Mouse (Mus musculus) heart, postnatal 0 days (tissue): ENCODE measurements around the gene Cacnb1. TPM values are rescaled to one million over a fixed set of nuclear protein-coding genes. Genes with fewer than 3 reads are reported as not detected.
A peak's percentile ranks its signal among the peaks of the same experiment; 100 is the strongest.

ENCODE experiments used
- ATAC-seq: fragments of 200-750 bp; cut with Nextera tagmentation; 2 replicates; pipeline ENCODE4 v1.8.0; 2017; ENCODE audit warnings: low read depth, moderate number of reproducible peaks, moderate library complexity; ENCODE audit not compliant: insufficient read depth
- DNase-seq: peaks from one replicate; pipeline ENCODE4 v3.0.0-alpha.2; 2016; ENCODE audit warnings: low spot score
- H3K27ac ChIP-seq: fragments of 300-500 bp; sonication (generic); 2 replicates; pipeline ENCODE4 v1.5.1; 2014; ENCODE audit warnings: low read depth, mild to moderate bottlenecking
- H3K27me3 ChIP-seq: fragments of 300-500 bp; sonication (generic); 2 replicates; pipeline ENCODE4 v1.6.1; 2014; ENCODE audit warnings: low read length, mixed read lengths; ENCODE audit not compliant: control insufficient read depth, insufficient read depth
- H3K36me3 ChIP-seq: fragments of 300-500 bp; sonication (generic); replicated peaks from 2 replicates; pipeline ENCODE4 v1.6.1; 2014; ENCODE audit warnings: low read length, mixed read lengths; ENCODE audit not compliant: control insufficient read depth, insufficient read depth
- H3K4me1 ChIP-seq: fragments of 300-500 bp; sonication (generic); 2 replicates; pipeline ENCODE4 v1.6.1; 2014; ENCODE audit warnings: antibody characterized with exemption; ENCODE audit not compliant: control insufficient read depth, insufficient read depth
- H3K4me2 ChIP-seq: fragments of 300-500 bp; sonication (generic); 2 replicates; pipeline ENCODE4 v1.6.1; 2014; ENCODE audit warnings: low read depth, mild to moderate bottlenecking, low read length, moderate library complexity
- H3K4me3 ChIP-seq: fragments of 300-500 bp; sonication (generic); 2 replicates; pipeline ENCODE4 v1.5.1; 2014; ENCODE audit warnings: low read depth, low read length
- H3K9ac ChIP-seq: fragments of 300-500 bp; sonication (generic); replicated peaks from 2 replicates; pipeline ENCODE4 v1.6.1; 2014; ENCODE audit warnings: low read depth, low read length, mixed read lengths
- H3K9me3 ChIP-seq: fragments of 300-500 bp; sonication (generic); replicated peaks from 2 replicates; pipeline ENCODE4 v1.6.1; 2016; ENCODE audit warnings: low read length; ENCODE audit not compliant: control insufficient read depth
- CTCF ChIP-seq: IDR thresholded peaks from 2 replicates; pipeline ENCODE4 v1.5.1; 2016; ENCODE audit warnings: antibody characterized with exemption, control low read depth, low read depth
- EP300 ChIP-seq: IDR thresholded peaks from 2 replicates; pipeline ENCODE4 v1.6.1; 2016; ENCODE audit warnings: antibody characterized with exemption, low read depth
- WGBS: fragments of 180-500 bp; shearing (Covaris S2); extraction: QIAGEN DNeasy Blood & Tissue Kit; methylation state at CpG from one replicate; pipeline ENCODE4 v1.1.7; 2014; 5-methylcytosine and 5-hydroxymethylcytosine counted together
- polyA plus RNA-seq: library from polyadenylated mRNA; unstranded; fragments of >200 nt; fragmentation: Nextera tagmentation; extraction: Ambion mirVana; gene quantifications from 2 replicates; pipeline ENCODE4 v1.2.1, GENCODE M21; 2015
- total RNA-seq: library from RNA; depleted of rRNA; stranded (reverse); fragments of >200 nt; gene quantifications from 2 replicates; pipeline ENCODE4 v1.2.3, GENCODE M21; 2014; ENCODE audit warnings: low replicate concordance

Gene Cacnb1
- total and polyA plus RNA-seq, 2 experiments from 2014 or later = 5.2 to 5.5 TPM

GRCm38 (mm10) chr11:98019883-98020610 is 2.8 kb downstream of the Cacnb1 start:
- Histone ChIP-seq H3K4me3 (no peak overlapping the region), H3K36me3 (0 out of 2 replicates have a peak, but pooled peaks cover 4% of the 10 kb centered on the region), H3K27me3 (no peaks in the 10 kb centered on the region), H3K9ac (no peak overlapping the region), H3K27ac (no peak overlapping the region), H3K9me3 (no peaks in the 10 kb centered on the region), H3K4me1 (peaks cover 13% of the 10 kb centered on the region), H3K4me2 (no peak overlapping the region)
- 58% methylated on average over 8 of the region's 8 CpGs for WGBS
- ATAC-seq (no peak), DNase-seq (no peak)
- no peak for TF ChIP-seq CTCF
- no peak for TF ChIP-seq EP300

DNA sequence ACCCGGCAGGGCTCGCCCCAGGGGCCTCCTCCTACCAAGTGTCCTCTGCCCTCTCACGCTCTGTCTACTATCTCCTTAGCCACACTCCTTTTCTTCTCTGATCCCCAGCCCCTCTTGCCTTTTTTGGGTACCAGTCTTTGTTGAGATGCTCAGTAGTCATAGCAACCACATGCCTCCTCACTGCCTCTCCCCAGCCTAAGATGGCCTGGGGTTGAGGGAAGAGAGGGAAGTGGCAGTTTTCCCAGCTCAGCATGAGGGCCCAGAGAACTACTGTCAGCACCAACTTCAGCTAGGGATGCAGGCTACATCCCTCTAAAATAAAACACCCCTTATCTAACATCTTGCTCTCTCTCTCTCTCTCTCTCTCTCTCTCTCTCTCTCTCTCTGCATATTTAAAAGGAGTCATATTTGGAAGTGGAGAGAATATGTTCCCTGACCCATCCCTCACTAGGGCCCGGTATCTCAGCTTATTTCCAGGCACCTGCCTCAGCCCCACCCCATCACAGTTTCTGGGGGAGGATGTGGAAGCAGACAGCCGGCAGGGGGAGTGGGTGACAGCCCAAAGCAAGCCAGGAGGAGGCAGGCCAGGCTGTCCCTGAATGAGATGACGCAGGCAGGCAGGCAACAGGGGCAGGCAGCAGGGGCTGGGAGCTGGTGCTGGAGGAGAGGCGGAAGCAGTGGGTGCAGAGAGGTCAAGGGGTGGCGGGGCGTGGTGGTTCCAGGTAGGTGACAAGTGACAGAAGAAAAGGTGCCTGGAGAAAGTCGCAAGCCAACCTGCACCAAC is 3.8 kb downstream of the Cacnb1 start:
- ATAC-seq = no peak
- H3K27me3 ChIP-seq = no peaks in the 10 kb centered on the region
- H3K4me2 ChIP-seq = no peak overlapping the region
- H3K4me1 ChIP-seq = peaks cover 13% of the 10 kb centered on the region
- no peak overlapping the region for H3K27ac ChIP-seq
- TF ChIP-seq EP300 (no peak), CTCF (peak; percentile 46)
- DNase-seq = no peak
- no peak overlapping the region for H3K4me3 ChIP-seq
- no peaks in the 10 kb centered on the region for H3K9me3 ChIP-seq
- 45% methylated on average over 10 of the region's 10 CpGs for WGBS
- H3K36me3 ChIP-seq = 0 out of 2 replicates have a peak, but pooled peaks cover 7% of the 10 kb centered on the region
- no peak overlapping the region for H3K9ac ChIP-seq

- H3K27ac ChIP-seq = no peak overlapping the region
- peaks cover 13% of the 10 kb centered on the region for H3K4me1 ChIP-seq
- no peak overlapping the region for H3K4me2 ChIP-seq
- WGBS = 68% methylated on average over 6 of the region's 6 CpGs
- no peak for TF ChIP-seq CTCF
- no peak for TF ChIP-seq EP300
- ATAC-seq = no peak
- H3K9ac ChIP-seq = no peak overlapping the region
- DNase-seq = no peak
- no peaks in the 10 kb centered on the region for H3K27me3 ChIP-seq
- 0 out of 2 replicates have a peak, but pooled peaks cover 8% of the 10 kb centered on the region for H3K36me3 ChIP-seq
- H3K9me3 ChIP-seq = no peaks in the 10 kb centered on the region
- no peak overlapping the region for H3K4me3 ChIP-seq
Observed at GRCm38 (mm10) chr11:98018222-98018621, 4.6 kb downstream of the Cacnb1 start.

GRCm38 (mm10) chr11:98016824-98017223 is 6.0 kb downstream of the Cacnb1 start:
- Histone ChIP-seq H3K4me3 (no peak overlapping the region), H3K9me3 (no peaks in the 10 kb centered on the region), H3K27ac (no peak overlapping the region), H3K4me1 (peaks cover 9% of the 10 kb centered on the region), H3K36me3 (0 out of 2 replicates have a peak, but pooled peaks cover 8% of the 10 kb centered on the region), H3K27me3 (no peaks in the 10 kb centered on the region), H3K9ac (no peak overlapping the region), H3K4me2 (no peak overlapping the region)
- DNase-seq (no peak), ATAC-seq (no peak)
- TF ChIP-seq EP300 (no peak), CTCF (no peak)
- WGBS = 75% methylated on average over 4 of the region's 4 CpGs

- H3K27me3 ChIP-seq = no peaks in the 10 kb centered on the region
- TF ChIP-seq EP300 (no peak), CTCF (no peak)
- H3K9me3 ChIP-seq = no peaks in the 10 kb centered on the region
- ATAC-seq (no peak), DNase-seq (no peak)
- 0 out of 2 replicates have a peak, but pooled peaks cover 3% of the 10 kb centered on the region for H3K4me1 ChIP-seq
- H3K4me2 ChIP-seq = no peak overlapping the region
- H3K9ac ChIP-seq = no peak overlapping the region
- H3K27ac ChIP-seq = no peak overlapping the region
- 88% methylated on average over 5 of the region's 5 CpGs for WGBS
- no peak overlapping the region for H3K4me3 ChIP-seq
- 0 out of 2 replicates have a peak, but pooled peaks cover 8% of the 10 kb centered on the region for H3K36me3 ChIP-seq
Observed at GRCm38 (mm10) chr11:98016177-98016576, 6.7 kb downstream of the Cacnb1 start.
